Mouse (Mus musculus): Measurements from ENCODE around the gene Galnt7. TPM values are rescaled to one million over a fixed set of nuclear protein-coding genes. Genes with fewer than 3 reads are reported as not detected.

The Galnt7 gene
- polyA plus RNA-seq, 1 experiment from 2014 or later: 6.4 TPM

DNA sequence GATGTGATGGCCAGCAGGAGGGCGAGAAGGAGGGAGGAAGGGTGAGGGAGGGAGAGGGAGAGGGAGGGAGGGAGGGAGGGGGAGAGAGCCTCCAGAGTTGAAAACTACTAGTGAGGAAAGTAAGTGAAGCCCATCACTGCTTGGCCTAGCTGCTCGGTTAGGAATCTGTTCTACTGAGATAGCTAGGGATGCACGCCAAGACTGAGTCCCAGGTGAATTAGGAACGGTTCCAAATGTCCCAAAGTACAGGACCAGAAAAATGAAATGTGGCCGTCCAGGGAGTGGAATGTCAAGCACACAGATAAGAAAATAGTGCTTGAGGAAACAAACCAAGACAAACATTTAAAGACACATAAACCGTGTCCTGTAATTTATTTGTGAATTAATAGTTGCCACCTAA, 87.8 kb downstream of the Galnt7 start:
- no peak overlapping the region for H3K4me2 ChIP-seq
- H3K9me3 ChIP-seq (replicated peaks): no peaks in the 10 kb centered on the region
- no peaks in the 10 kb centered on the region for H3K4me1 ChIP-seq (replicated peaks)
- no peak overlapping the region for H3K9ac ChIP-seq
- ATAC-seq (ENCODE audit: low read depth): no peak
- no peak overlapping the region for H3K4me3 ChIP-seq (replicated peaks)
- no peak overlapping the region for H3K27ac ChIP-seq
- DNase-seq: no peak
- H3K36me3 ChIP-seq: no peaks in the 10 kb centered on the region
- 73% methylated on average over 6 of the region's 6 CpGs for WGBS (ENCODE audit: insufficient replicate concordance)
- no peaks in the 10 kb centered on the region for H3K27me3 ChIP-seq

DNA sequence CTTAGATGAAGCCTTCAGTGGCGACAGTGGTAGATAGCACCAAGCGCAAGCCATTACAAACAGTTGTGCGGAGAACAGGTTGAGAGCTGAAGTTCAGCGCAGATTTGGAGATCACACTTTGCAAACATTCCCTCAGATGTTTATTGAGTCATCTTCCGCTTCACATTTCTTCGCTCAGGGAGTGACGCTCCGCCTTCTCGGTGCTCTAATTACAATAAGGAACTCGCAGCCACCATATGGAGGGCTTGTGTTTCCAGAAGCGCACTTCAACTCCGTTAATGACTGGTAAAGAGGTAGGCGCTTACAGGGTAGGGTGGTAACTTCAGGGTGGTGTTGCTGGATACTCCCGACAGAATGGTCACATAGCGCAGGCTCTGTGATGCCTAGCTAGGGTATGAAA, 89.1 kb downstream of the Galnt7 start:
- DNase-seq (no peak), ATAC-seq (ENCODE audit: low read depth) (no peak)
- Histone ChIP-seq H3K36me3 (no peaks in the 10 kb centered on the region), H3K27me3 (no peaks in the 10 kb centered on the region), H3K4me2 (no peak overlapping the region), H3K27ac (no peak overlapping the region), H3K9me3 (replicated peaks) (no peaks in the 10 kb centered on the region), H3K4me3 (replicated peaks) (no peak overlapping the region), H3K4me1 (replicated peaks) (no peaks in the 10 kb centered on the region), H3K9ac (no peak overlapping the region)
- WGBS (ENCODE audit: insufficient replicate concordance): 83% methylated on average over 15 of the region's 15 CpGs

DNA sequence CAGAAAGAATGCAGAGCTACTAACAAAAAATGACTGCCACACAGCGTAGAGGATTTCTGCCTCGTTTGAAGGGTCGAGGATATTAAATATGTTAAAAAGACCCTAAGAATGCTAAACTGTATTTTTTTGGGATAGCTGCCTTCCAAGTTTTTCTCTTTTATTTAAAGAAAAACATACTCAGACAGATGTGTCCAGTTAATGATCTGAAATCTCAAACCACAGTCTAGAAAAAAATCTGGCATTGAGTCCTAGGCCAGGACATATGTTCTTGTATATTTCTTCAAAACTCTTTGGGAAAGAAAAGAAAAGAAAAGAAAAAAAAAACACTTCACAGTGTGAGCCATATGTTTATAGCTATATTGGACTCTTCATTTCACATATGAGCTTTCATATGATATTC, 90.1 kb downstream of the Galnt7 start:
- H3K4me3 ChIP-seq (replicated peaks): no peak overlapping the region
- no peaks in the 10 kb centered on the region for H3K27me3 ChIP-seq
- H3K4me1 ChIP-seq (replicated peaks): no peaks in the 10 kb centered on the region
- H3K36me3 ChIP-seq: no peaks in the 10 kb centered on the region
- 78% methylated on average over 3 of the region's 3 CpGs for WGBS (ENCODE audit: insufficient replicate concordance)
- no peak overlapping the region for H3K27ac ChIP-seq
- no peak overlapping the region for H3K4me2 ChIP-seq
- no peaks in the 10 kb centered on the region for H3K9me3 ChIP-seq (replicated peaks)
- H3K9ac ChIP-seq: no peak overlapping the region
- no peak for ATAC-seq (ENCODE audit: low read depth)
- no peak for DNase-seq

DNA sequence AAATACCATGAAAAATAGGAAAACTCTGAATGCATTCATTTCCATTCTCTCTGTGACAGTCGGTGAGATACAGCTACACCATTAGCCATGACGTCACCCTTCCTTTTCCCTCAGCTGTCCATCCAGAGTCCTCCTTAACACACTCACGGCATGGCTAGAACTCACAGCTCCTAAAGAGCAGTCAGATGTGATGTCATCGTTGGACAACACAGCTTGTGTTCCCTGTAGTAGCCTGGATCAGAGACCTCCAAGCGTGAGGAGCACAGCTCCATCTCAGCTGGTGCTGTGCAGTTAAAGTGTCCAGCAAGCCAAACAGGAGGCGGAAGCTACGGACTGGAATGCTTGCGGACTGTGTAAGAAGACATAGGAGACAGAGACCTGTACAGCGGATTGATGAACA, 91.9 kb downstream of the Galnt7 start:
- ATAC-seq (ENCODE audit: low read depth) (no peak), DNase-seq (no peak)
- 76% methylated on average over 9 of the region's 9 CpGs for WGBS (ENCODE audit: insufficient replicate concordance)
- Histone ChIP-seq H3K9me3 (replicated peaks) (no peaks in the 10 kb centered on the region), H3K9ac (no peak overlapping the region), H3K27ac (no peak overlapping the region), H3K4me1 (replicated peaks) (no peaks in the 10 kb centered on the region), H3K36me3 (no peaks in the 10 kb centered on the region), H3K4me3 (replicated peaks) (no peak overlapping the region), H3K4me2 (no peak overlapping the region), H3K27me3 (no peaks in the 10 kb centered on the region)

DNA sequence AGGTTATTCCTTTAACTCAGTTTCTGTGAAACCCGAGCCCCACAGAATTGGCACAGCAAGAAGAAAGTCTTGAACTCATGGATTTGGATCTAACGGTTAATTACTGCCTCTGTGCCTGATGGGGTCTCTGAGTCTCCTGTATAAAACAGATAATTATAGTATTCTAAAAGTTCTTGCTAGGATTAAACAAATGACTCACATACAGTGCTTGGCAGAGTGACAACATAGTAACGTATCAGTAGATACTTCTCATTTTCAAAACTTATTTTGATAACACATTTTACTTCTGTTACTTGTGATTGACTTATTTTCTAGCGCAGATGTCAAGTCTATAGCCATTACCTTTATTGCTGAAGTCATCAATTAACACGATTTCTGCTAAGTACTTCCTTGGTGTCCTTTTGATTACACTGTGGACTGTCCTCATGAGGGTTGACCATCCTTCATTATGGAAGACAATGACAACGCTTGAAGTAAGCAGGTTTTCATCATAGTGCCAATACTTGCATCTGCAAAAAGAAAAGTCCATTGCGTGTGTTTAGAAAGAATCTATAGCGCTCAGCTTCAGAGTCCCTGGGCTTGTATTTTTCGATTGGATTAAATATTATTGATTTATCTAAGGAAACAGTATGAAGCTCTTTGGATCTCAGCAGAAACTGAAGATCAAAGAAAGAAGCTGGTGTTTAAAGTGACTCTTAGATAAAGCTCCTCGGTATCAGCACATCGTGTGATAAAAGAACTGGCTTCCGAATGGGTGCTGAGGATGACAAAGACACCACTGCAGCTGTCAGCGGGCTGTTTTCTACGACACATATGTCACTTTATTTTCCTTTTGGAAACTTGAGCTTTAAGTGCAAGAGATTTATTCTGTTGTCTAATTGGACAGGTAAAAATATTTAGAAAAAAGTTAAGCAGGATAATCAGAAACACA, 100.5 kb downstream of the Galnt7 start:
- Histone ChIP-seq H3K4me3 (replicated peaks) (no peak overlapping the region), H3K9me3 (replicated peaks) (no peaks in the 10 kb centered on the region), H3K9ac (no peak overlapping the region)

DNA sequence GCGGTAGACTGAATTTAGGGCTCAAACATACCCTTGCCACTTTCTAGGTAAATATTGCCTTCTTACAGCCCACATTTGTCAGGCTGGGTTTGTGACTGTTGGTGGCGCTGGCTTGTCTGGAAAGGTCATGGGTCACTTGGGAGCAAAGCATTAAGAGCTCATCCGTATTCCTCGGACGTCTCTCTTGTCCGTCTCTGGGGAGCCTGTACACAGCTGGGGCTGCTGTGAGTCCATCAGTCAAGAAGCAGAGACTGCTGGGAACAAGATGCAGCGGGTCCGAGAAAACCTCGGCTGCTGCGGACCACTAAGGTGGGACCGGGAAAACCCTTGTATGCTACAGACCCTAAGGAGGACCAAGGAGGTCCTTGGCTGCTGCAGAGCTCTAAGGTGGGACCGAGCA, 105.3 kb downstream of the Galnt7 start:
- Histone ChIP-seq H3K9me3 (replicated peaks) (no peaks in the 10 kb centered on the region), H3K27ac (no peak overlapping the region), H3K4me1 (replicated peaks) (no peaks in the 10 kb centered on the region), H3K9ac (no peak overlapping the region), H3K27me3 (no peaks in the 10 kb centered on the region), H3K4me2 (no peak overlapping the region), H3K4me3 (replicated peaks) (no peak overlapping the region), H3K36me3 (no peaks in the 10 kb centered on the region)
- 83% methylated on average over 12 of the region's 12 CpGs for WGBS (ENCODE audit: insufficient replicate concordance)
- DNase-seq (no peak), ATAC-seq (ENCODE audit: low read depth) (no peak)

More for the DNA sequence above, 100.5 kb downstream of the Galnt7 start:
- no peak for DNase-seq
- H3K4me1 ChIP-seq (replicated peaks): no peaks in the 10 kb centered on the region
- no peak overlapping the region for H3K27ac ChIP-seq
- H3K36me3 ChIP-seq: no peaks in the 10 kb centered on the region
- no peak for ATAC-seq (ENCODE audit: low read depth)
- 77% methylated on average over 14 of the region's 14 CpGs for WGBS (ENCODE audit: insufficient replicate concordance)
- no peak overlapping the region for H3K4me2 ChIP-seq
- no peaks in the 10 kb centered on the region for H3K27me3 ChIP-seq

DNA sequence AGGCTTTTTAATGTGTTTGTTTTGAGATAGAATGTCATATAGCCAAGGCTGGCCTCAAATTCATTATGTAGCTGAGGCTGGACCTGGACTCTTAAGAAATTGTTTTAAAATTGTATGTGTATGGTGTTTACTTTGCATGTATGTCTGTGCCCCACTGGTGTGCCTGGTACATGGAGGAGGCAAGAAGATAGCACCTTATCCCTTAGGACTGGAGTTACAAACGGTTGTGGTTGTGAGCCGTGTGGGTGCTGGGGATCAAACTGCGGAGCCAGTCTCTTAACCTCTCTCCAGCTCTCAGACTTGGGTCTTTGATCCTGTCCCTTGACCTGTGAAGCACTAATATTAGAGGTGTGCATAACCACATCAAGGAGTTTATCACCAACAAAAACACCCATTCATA, 106.0 kb downstream of the Galnt7 start:
- WGBS (ENCODE audit: insufficient replicate concordance): 73% methylated on average over 3 of the region's 3 CpGs

DNA sequence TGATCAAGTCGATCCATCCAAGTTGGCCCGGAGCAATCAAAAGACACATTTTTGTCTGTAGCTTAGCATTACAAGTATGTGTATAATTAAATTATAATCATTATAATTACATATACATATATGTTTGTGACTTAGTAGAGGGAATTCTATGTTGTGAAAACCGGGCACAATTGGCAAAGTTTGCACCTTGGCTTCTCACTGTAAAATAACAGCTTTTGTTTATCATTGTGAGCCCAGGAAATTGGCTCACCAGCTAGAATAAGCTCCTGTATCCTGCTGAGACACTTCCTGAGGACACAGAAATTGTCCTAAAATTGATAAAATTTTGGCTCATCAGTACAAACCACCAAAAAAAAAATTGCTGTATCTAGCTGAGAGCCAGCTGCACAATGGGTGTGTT, 106.4 kb downstream of the Galnt7 start:
- Histone ChIP-seq H3K4me3 (replicated peaks) (no peak overlapping the region), H3K9me3 (replicated peaks) (no peaks in the 10 kb centered on the region), H3K4me1 (replicated peaks) (no peaks in the 10 kb centered on the region), H3K9ac (no peak overlapping the region), H3K27me3 (no peaks in the 10 kb centered on the region), H3K36me3 (no peaks in the 10 kb centered on the region), H3K4me2 (no peak overlapping the region), H3K27ac (no peak overlapping the region)
- no peak for DNase-seq
- 82% methylated on average over 3 of the region's 3 CpGs for WGBS (ENCODE audit: insufficient replicate concordance)
- no peak for ATAC-seq (ENCODE audit: low read depth)

More for the DNA sequence above, 106.0 kb downstream of the Galnt7 start:
- Histone ChIP-seq H3K9ac (no peak overlapping the region), H3K4me1 (replicated peaks) (no peaks in the 10 kb centered on the region), H3K36me3 (no peaks in the 10 kb centered on the region), H3K4me2 (no peak overlapping the region), H3K27me3 (no peaks in the 10 kb centered on the region), H3K9me3 (replicated peaks) (no peaks in the 10 kb centered on the region), H3K4me3 (replicated peaks) (no peak overlapping the region), H3K27ac (no peak overlapping the region)
- DNase-seq: no peak
- ATAC-seq (ENCODE audit: low read depth): no peak

DNA sequence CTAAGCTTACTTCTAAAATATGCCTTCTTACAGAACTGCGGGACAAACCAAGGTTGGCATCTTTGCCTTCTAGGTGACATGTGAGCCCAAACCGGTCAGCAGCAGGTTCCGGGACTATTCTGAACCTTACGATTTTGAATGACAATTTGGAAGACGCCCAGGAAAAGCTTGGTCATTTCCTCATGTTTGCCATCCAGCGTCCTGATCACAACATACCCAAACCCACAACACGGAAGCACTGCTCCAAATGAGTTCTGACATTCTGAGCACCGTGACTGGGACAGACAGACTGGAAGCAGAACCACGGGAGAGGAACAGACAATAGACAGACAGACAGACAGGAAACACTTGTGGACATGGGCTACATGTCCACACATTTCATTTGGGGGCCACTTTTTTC, 111.4 kb downstream of the Galnt7 start:
- no peaks in the 10 kb centered on the region for H3K27me3 ChIP-seq
- H3K4me3 ChIP-seq (replicated peaks): no peak overlapping the region
- H3K9ac ChIP-seq: no peak overlapping the region
- no peak for DNase-seq
- no peaks in the 10 kb centered on the region for H3K9me3 ChIP-seq (replicated peaks)
- ATAC-seq (ENCODE audit: low read depth): no peak
- no peak overlapping the region for H3K27ac ChIP-seq
- H3K4me1 ChIP-seq (replicated peaks): no peaks in the 10 kb centered on the region
- H3K4me2 ChIP-seq: no peak overlapping the region
- 59% methylated on average over 9 of the region's 9 CpGs for WGBS (ENCODE audit: insufficient replicate concordance)
- H3K36me3 ChIP-seq: peaks cover under 1% of the 10 kb centered on the region; the same call in 1 of the 2 replicates

DNA sequence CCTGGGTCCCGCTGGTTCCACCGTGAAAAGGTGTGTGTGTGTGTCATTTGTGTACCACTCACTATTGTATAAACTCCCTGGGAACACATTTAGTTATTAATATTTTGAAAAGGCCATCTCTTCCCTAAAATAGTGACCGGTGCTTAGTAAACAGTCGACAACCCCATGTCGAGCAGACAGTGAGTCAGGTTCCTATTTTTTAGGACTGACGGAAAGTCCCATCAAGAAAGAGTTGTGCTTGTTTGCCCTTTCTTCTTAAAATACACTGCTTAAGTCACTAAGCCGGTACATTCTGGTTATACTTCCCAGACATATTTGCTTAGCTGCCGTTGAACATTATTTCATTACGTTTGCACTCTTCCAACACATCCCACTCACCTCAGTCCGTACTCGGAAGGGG, 111.9 kb downstream of the Galnt7 start:
- ATAC-seq (ENCODE audit: low read depth): no peak
- 82% methylated on average over 11 of the region's 11 CpGs for WGBS (ENCODE audit: insufficient replicate concordance)
- Histone ChIP-seq H3K4me1 (replicated peaks) (no peaks in the 10 kb centered on the region), H3K27ac (no peak overlapping the region), H3K4me3 (replicated peaks) (no peak overlapping the region), H3K9ac (no peak overlapping the region), H3K36me3 (peaks cover 5% of the 10 kb centered on the region; the same call in 1 of the 2 replicates), H3K4me2 (no peak overlapping the region), H3K27me3 (no peaks in the 10 kb centered on the region), H3K9me3 (replicated peaks) (no peaks in the 10 kb centered on the region)
- DNase-seq: no peak

DNA sequence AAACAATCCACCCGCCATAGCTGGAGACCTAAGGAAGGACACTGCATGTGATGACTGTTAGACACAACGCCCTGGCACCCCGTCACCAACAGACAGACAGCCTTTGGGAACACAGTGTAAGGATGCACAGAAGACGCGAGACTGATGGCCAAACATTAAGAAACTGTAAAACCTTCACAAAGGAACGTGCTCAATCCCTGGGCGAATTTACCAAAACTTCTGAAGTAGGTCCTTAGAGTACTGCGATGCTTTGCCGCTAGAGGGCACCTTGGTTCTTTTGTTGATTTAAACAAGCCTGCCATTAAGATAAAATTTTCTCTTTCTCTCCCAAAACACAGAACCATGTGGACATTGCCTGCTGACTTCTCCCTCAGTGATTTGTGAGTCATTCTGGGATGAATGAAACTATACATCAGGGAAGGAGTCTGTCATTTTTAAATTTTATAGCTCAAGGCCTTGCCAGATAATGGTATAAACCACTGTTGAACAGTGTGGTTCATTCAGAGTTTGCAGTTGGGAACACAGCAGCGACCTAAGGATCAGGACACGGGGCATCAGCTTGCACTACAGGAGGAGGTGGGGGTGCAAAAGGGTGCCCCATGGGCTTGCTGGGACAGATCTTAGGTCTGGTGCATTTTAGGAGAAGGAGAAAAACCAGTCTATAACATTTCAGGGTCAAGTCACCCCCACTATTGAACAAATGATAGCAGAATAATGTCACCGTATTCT, 112.6 kb downstream of the Galnt7 start:
- 48% methylated on average over 12 of the region's 12 CpGs for WGBS (ENCODE audit: insufficient replicate concordance)
- no peak for ATAC-seq (ENCODE audit: low read depth)
- DNase-seq: peak; percentile 17

More for the DNA sequence above, 112.6 kb downstream of the Galnt7 start:
- H3K4me3 ChIP-seq (replicated peaks): no peak overlapping the region
- H3K27ac ChIP-seq: no peak overlapping the region
- H3K4me1 ChIP-seq (replicated peaks): no peaks in the 10 kb centered on the region
- H3K27me3 ChIP-seq: no peaks in the 10 kb centered on the region
- no peak overlapping the region for H3K9ac ChIP-seq
- peaks cover 9% of the 10 kb centered on the region; the same call in 1 of the 2 replicates for H3K36me3 ChIP-seq
- no peak overlapping the region for H3K4me2 ChIP-seq
- H3K9me3 ChIP-seq (replicated peaks): no peaks in the 10 kb centered on the region

All from liver, embryonic 13.5 days (tissue).